Mouse (Mus musculus): Measurements from ENCODE around the gene Igfbp5. TPM values are rescaled to one million over a fixed set of nuclear protein-coding genes. Genes with fewer than 3 reads are reported as not detected.

The Igfbp5 gene
- polyA plus RNA-seq, 1 experiment from 2014 or later: 141 TPM

GRCm38 (mm10) chr1:72867346-72867745 is 7.3 kb downstream of the Igfbp5 start:
- H3K27me3 ChIP-seq: peaks cover 11% of the 10 kb centered on the region
- H3K4me2 ChIP-seq: peak overlapping the region; percentile 7; the same call in 1 of the 2 replicates
- H3K9ac ChIP-seq: no peak overlapping the region
- no peaks in the 10 kb centered on the region for H3K9me3 ChIP-seq
- H3K36me3 ChIP-seq: peaks cover 44% of the 10 kb centered on the region
- 45% methylated on average over 1 of the region's 1 CpGs for WGBS
- H3K4me1 ChIP-seq: peaks cover 61% of the 10 kb centered on the region
- no peak overlapping the region for H3K4me3 ChIP-seq
- H3K27ac ChIP-seq: no peak overlapping the region
- ATAC-seq (ENCODE audit: insufficient number of reproducible peaks, insufficient read depth, low FRiP score, low TSS enrichment, low read depth): no peak

- Histone ChIP-seq H3K36me3 (peaks cover 53% of the 10 kb centered on the region), H3K9ac (no peak overlapping the region), H3K27ac (peak overlapping the region; percentile 17; the same call in 1 of the 2 replicates), H3K4me1 (peaks cover 59% of the 10 kb centered on the region), H3K9me3 (no peaks in the 10 kb centered on the region), H3K4me2 (no peak overlapping the region), H3K4me3 (no peak overlapping the region), H3K27me3 (peaks cover 4% of the 10 kb centered on the region; the same call in 1 of the 2 replicates)
- no peak for ATAC-seq (ENCODE audit: insufficient number of reproducible peaks, insufficient read depth, low FRiP score, low TSS enrichment, low read depth)
- WGBS: 64% methylated on average over 5 of the region's 5 CpGs
These were observed 8.3 kb downstream of the Igfbp5 start for GRCm38 (mm10) chr1:72866417-72866816.

DNA sequence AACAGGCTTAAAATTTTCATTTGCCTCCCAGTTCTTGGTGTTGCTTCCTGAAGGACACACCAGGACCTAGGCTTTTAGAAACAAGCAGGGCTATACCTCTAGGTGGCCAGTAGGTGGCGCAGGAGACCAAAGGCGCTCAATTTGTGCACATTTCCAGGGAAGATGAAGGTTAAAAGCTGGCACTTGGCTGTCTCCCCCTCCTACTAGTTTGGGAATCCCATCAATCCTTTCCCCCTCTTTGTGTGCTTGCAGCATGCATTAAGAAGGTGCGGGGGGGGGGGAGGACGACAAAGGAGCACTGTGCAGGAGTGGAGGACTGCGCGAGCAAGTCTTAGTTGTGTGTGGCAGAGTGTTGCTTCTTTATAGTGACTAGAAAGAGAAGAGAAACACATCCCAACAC is 8.8 kb downstream of the Igfbp5 start:
- WGBS: 22% methylated on average over 6 of the region's 6 CpGs
- peaks cover 56% of the 10 kb centered on the region for H3K4me1 ChIP-seq
- no peak for ATAC-seq (ENCODE audit: insufficient number of reproducible peaks, insufficient read depth, low FRiP score, low TSS enrichment, low read depth)
- peaks cover 4% of the 10 kb centered on the region; the same call in 1 of the 2 replicates for H3K27me3 ChIP-seq
- H3K36me3 ChIP-seq: peaks cover 57% of the 10 kb centered on the region
- H3K27ac ChIP-seq: 0 out of 2 replicates have a peak overlapping the region, but pooled peaks have one; percentile 17
- H3K9me3 ChIP-seq: no peaks in the 10 kb centered on the region
- no peak overlapping the region for H3K4me2 ChIP-seq
- no peak overlapping the region for H3K9ac ChIP-seq
- H3K4me3 ChIP-seq: no peak overlapping the region

- no peaks in the 10 kb centered on the region for H3K9me3 ChIP-seq
- H3K36me3 ChIP-seq: peaks cover 66% of the 10 kb centered on the region
- no peak overlapping the region for H3K4me2 ChIP-seq
- H3K4me1 ChIP-seq: peaks cover 41% of the 10 kb centered on the region
- WGBS: 73% methylated on average over 3 of the region's 3 CpGs
- H3K27ac ChIP-seq: no peak overlapping the region
- peaks cover 4% of the 10 kb centered on the region; the same call in 1 of the 2 replicates for H3K27me3 ChIP-seq
- 0 out of 2 replicates have a peak overlapping the region, but pooled peaks have one; percentile 32 for H3K9ac ChIP-seq
- no peak overlapping the region for H3K4me3 ChIP-seq
- no peak for ATAC-seq (ENCODE audit: insufficient number of reproducible peaks, insufficient read depth, low FRiP score, low TSS enrichment, low read depth)
These were observed 10.4 kb downstream of the Igfbp5 start for GRCm38 (mm10) chr1:72864272-72864671.

- Histone ChIP-seq H3K27me3 (peaks cover 4% of the 10 kb centered on the region; the same call in 1 of the 2 replicates), H3K4me3 (no peak overlapping the region), H3K9ac (no peak overlapping the region), H3K4me1 (peaks cover 35% of the 10 kb centered on the region), H3K9me3 (no peaks in the 10 kb centered on the region), H3K4me2 (no peak overlapping the region), H3K27ac (no peak overlapping the region), H3K36me3 (peaks cover 69% of the 10 kb centered on the region)
- no peak for ATAC-seq (ENCODE audit: insufficient number of reproducible peaks, insufficient read depth, low FRiP score, low TSS enrichment, low read depth)
- WGBS: 85% methylated on average over 8 of the region's 8 CpGs
These were observed 11.0 kb downstream of the Igfbp5 start for GRCm38 (mm10) chr1:72863692-72864091.

GRCm38 (mm10) chr1:72862248-72862647 is 12.4 kb downstream of the Igfbp5 start:
- 85% methylated on average over 21 of the region's 21 CpGs for WGBS
- Histone ChIP-seq H3K9ac (no peak overlapping the region), H3K36me3 (peaks cover 60% of the 10 kb centered on the region), H3K9me3 (no peaks in the 10 kb centered on the region), H3K4me3 (no peak overlapping the region), H3K4me2 (no peak overlapping the region), H3K27me3 (peaks cover 4% of the 10 kb centered on the region; the same call in 1 of the 2 replicates), H3K27ac (no peak overlapping the region; the same call in 1 of the 2 replicates), H3K4me1 (peaks cover 24% of the 10 kb centered on the region)
- no peak for ATAC-seq (ENCODE audit: insufficient number of reproducible peaks, insufficient read depth, low FRiP score, low TSS enrichment, low read depth)

DNA sequence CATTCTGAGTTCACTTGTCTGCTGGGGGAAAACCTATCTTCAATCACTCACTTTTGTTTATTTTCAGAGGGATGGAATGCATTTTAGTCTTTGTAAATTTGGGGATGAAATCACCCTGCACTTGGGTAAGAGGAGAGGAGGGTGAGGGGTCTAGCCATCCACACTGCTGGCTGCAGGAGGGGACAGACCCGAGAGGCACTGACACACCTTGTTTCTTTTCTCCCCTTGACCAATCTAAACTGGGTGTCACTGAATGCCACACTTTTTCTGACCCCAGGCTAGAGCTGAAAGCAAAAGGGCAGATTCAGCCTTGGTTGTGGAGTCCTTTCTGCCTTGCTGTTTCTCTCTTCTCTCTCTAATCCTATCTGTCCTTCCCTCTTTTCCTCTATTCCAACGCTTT is 13.0 kb downstream of the Igfbp5 start:
- H3K4me2 ChIP-seq: no peak overlapping the region
- peaks cover 21% of the 10 kb centered on the region for H3K4me1 ChIP-seq
- no peak overlapping the region for H3K4me3 ChIP-seq
- WGBS: 69% methylated on average over 2 of the region's 2 CpGs
- peaks cover 58% of the 10 kb centered on the region for H3K36me3 ChIP-seq
- ATAC-seq (ENCODE audit: insufficient number of reproducible peaks, insufficient read depth, low FRiP score, low TSS enrichment, low read depth): no peak
- H3K27ac ChIP-seq: no peak overlapping the region
- peaks cover 4% of the 10 kb centered on the region; the same call in 1 of the 2 replicates for H3K27me3 ChIP-seq
- H3K9ac ChIP-seq: no peak overlapping the region
- no peaks in the 10 kb centered on the region for H3K9me3 ChIP-seq

DNA sequence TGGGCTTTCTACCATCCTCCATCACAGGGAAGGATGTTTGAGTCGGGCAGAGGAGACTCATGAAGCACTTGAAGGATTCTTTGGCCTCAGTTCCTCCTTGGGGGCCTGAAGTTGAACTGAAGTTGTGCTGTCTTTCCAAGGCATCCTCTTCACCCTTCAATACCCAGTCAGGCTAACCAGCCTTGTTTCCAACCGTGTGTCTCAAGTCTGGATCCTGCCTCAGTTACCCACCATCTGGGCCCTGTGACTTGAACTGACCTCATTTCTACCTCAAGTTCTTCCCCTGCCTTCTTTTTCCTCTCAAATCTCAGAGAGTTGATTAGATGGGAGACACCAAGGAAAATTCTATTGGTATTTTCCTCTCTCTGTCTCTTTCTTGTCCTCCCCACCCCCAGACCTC is 14.2 kb downstream of the Igfbp5 start:
- ATAC-seq (ENCODE audit: insufficient number of reproducible peaks, insufficient read depth, low FRiP score, low TSS enrichment, low read depth): no peak
- peaks cover 9% of the 10 kb centered on the region; the same call in 1 of the 2 replicates for H3K4me1 ChIP-seq
- no peaks in the 10 kb centered on the region for H3K9me3 ChIP-seq
- H3K4me3 ChIP-seq: no peak overlapping the region
- no peak overlapping the region for H3K27ac ChIP-seq
- no peak overlapping the region for H3K4me2 ChIP-seq
- H3K27me3 ChIP-seq: peaks cover 4% of the 10 kb centered on the region; the same call in 1 of the 2 replicates
- H3K36me3 ChIP-seq: peaks cover 51% of the 10 kb centered on the region
- no peak overlapping the region for H3K9ac ChIP-seq
- 83% methylated on average over 2 of the region's 2 CpGs for WGBS

DNA sequence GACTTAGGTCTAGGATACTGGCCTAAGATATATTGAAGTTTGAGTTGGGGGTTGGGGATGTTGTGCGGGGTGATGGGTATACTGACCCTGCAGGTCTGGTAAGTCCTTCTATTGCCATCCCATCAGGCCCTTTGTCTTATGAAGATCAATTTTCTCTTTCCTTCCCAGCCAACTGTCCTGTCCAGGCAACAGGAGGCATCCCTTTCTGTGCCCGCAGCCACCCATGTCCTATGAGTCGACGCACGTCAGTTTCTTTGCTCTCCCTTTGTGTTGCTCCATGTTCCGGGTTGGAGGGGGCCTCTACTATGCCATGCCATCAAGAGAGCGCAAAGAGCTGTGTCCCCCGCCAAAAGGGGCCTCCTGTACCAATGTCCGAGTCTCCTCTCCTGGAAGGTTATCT is 14.7 kb downstream of the Igfbp5 start:
- Histone ChIP-seq H3K36me3 (peaks cover 51% of the 10 kb centered on the region), H3K9me3 (no peaks in the 10 kb centered on the region)
- no peak for ATAC-seq (ENCODE audit: insufficient number of reproducible peaks, insufficient read depth, low FRiP score, low TSS enrichment, low read depth)

GRCm38 (mm10) chr1:72858874-72859273 is 15.8 kb downstream of the Igfbp5 start:
- Histone ChIP-seq H3K4me1 (0 out of 2 replicates have a peak, but pooled peaks cover 12% of the 10 kb centered on the region), H3K36me3 (peaks cover 41% of the 10 kb centered on the region), H3K4me2 (no peak overlapping the region), H3K9ac (no peak overlapping the region), H3K27ac (no peak overlapping the region), H3K27me3 (peaks cover 3% of the 10 kb centered on the region; the same call in 1 of the 2 replicates), H3K9me3 (no peaks in the 10 kb centered on the region), H3K4me3 (no peak overlapping the region)
- 75% methylated on average over 5 of the region's 5 CpGs for WGBS
- no peak for ATAC-seq (ENCODE audit: insufficient number of reproducible peaks, insufficient read depth, low FRiP score, low TSS enrichment, low read depth)

More for the DNA sequence above, 14.7 kb downstream of the Igfbp5 start:
- no peak overlapping the region for H3K9ac ChIP-seq
- 0 out of 2 replicates have a peak, but pooled peaks cover 5% of the 10 kb centered on the region for H3K4me1 ChIP-seq
- H3K4me2 ChIP-seq: no peak overlapping the region
- H3K4me3 ChIP-seq: no peak overlapping the region
- WGBS: 91% methylated on average over 9 of the region's 9 CpGs
- H3K27ac ChIP-seq: no peak overlapping the region
- H3K27me3 ChIP-seq: peaks cover 4% of the 10 kb centered on the region; the same call in 1 of the 2 replicates

DNA sequence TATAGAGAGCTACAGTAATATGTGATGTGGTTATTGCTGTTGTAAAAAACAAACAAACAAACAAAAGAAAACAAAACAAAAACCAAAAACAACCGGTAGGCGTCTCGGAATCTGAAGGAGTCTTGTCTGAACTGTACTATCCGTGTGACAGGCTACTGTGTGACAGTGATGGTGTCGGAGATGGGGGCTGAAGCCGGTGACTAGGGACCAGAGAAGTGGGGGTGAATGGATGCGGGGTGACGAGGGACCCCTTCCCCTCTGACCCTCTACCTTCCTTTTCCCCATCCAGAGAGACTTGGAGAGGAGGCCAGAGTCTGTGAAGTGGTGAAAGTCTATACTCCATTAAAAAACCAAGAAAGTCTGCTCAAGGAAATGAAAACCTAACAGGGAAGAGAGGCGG is 16.4 kb downstream of the Igfbp5 start:
- 0 out of 2 replicates have a peak, but pooled peaks cover 12% of the 10 kb centered on the region for H3K4me1 ChIP-seq
- H3K9me3 ChIP-seq: no peaks in the 10 kb centered on the region
- ATAC-seq (ENCODE audit: insufficient number of reproducible peaks, insufficient read depth, low FRiP score, low TSS enrichment, low read depth): no peak
- 87% methylated on average over 9 of the region's 9 CpGs for WGBS
- no peaks in the 10 kb centered on the region for H3K27me3 ChIP-seq
- peaks cover 35% of the 10 kb centered on the region for H3K36me3 ChIP-seq
- H3K4me3 ChIP-seq: no peak overlapping the region
- no peak overlapping the region for H3K27ac ChIP-seq
- H3K4me2 ChIP-seq: no peak overlapping the region
- H3K9ac ChIP-seq: no peak overlapping the region

- Histone ChIP-seq H3K27ac (no peak overlapping the region), H3K9me3 (no peaks in the 10 kb centered on the region), H3K4me3 (no peak overlapping the region), H3K9ac (no peak overlapping the region), H3K4me1 (0 out of 2 replicates have a peak, but pooled peaks cover 12% of the 10 kb centered on the region), H3K27me3 (no peaks in the 10 kb centered on the region), H3K36me3 (peaks cover 32% of the 10 kb centered on the region), H3K4me2 (no peak overlapping the region)
- 69% methylated on average over 5 of the region's 5 CpGs for WGBS
- ATAC-seq (ENCODE audit: insufficient number of reproducible peaks, insufficient read depth, low FRiP score, low TSS enrichment, low read depth): no peak
These were observed 17.1 kb downstream of the Igfbp5 start for GRCm38 (mm10) chr1:72857631-72858030.
